Comparison of ENCODE assay signal across 17 mouse cellular contexts in the genomic region with DNA sequence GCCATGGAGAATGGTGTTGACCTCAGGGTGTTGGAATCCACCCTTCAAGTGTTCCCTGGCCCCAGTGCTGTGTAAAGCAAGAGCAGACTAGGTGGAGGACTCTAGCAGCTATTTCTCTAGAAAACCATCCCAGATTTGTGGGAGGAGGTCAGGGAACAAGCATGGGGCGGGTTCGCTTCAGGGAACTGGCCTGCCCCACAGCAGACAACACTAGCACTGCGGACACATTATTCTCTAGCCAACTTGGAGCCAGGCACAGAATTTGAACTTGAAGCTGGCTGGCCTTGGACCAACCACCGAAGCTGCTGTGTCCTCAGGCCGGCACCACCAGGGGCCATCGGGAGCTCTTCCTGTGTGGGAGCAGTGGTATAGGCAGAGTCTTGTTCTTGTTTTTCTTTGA.
DNase-seq lines count a peak whose midpoint lies in the region; ATAC-seq lines count a peak whose summit lies in the region.
"Had no signal": no experiment of that assay in that cellular context is flagged by ENCODE, and none has a peak within 500 bp of the region (broad histone marks: within the 10 kb centered on the region; RNA-seq: fewer than 3 reads in every experiment).

No protein-coding gene starts in this region.

- peak; percentile 7 for DNase-seq in kidney, postnatal 10 days
- DNase-seq in adipocyte (ENCODE audit: low spot score), result peak; percentile 55
- peak; percentile 13 for DNase-seq in adrenal gland, postnatal 25 days
- DNase-seq in heart, adult 9 months (ENCODE audit: low spot score in 2 of 2), result peak; percentile 11 to 17
- DNase-seq in spleen, adult 18-20 months, result no peak
- no peak for DNase-seq in left cerebral cortex, adult 18-20 months (ENCODE audit: low spot score in 2 of 2)
- DNase-seq: cerebellum, adult 2 months; forebrain, postnatal 0 days; kidney, adult 18-20 months; liver, postnatal 0 days; right cerebral cortex, postnatal 25 days; thymus, postnatal 36 days had no signal

- no peak for ATAC-seq in kidney, embryonic 16.5 days (ENCODE audit: low FRiP score, low TSS enrichment)
- ATAC-seq: forebrain, postnatal 0 days; liver, postnatal 0 days had no signal

- H3K27me3 ChIP-seq in kidney, embryonic 16.5 days (ENCODE audit: insufficient read depth, low read length), result no peaks in the 10 kb centered on the region
- H3K27me3 ChIP-seq: hindbrain, embryonic 15.5 days; megakaryocyte, embryonic 14.5 days; neural tube, embryonic 15.5 days had no signal

- no peak overlapping the region for H3K9ac ChIP-seq in kidney, embryonic 16.5 days (replicated peaks; ENCODE audit: low read length)
- H3K9ac ChIP-seq: forebrain, postnatal 0 days; hindbrain, embryonic 15.5 days; liver, postnatal 0 days; neural tube, embryonic 15.5 days had no signal

- H3K4me2 ChIP-seq in kidney, embryonic 16.5 days (replicated peaks; ENCODE audit: low read depth, low read length), result no peak overlapping the region
- H3K4me2 ChIP-seq: hindbrain, embryonic 15.5 days; neural tube, embryonic 15.5 days had no signal

- H3K9me3 ChIP-seq in kidney, embryonic 16.5 days (ENCODE audit: low read length), result no peaks in the 10 kb centered on the region
- H3K9me3 ChIP-seq: G1E; hindbrain, embryonic 15.5 days; megakaryocyte, embryonic 14.5 days; neural tube, embryonic 15.5 days had no signal

- H3K36me3 ChIP-seq in kidney, embryonic 16.5 days (ENCODE audit: insufficient read depth, low read length), result no peaks in the 10 kb centered on the region
- H3K36me3 ChIP-seq: G1E; hindbrain, embryonic 15.5 days; neural tube, embryonic 15.5 days had no signal

- no peaks in the 10 kb centered on the region for H3K4me1 ChIP-seq in kidney, embryonic 16.5 days (ENCODE audit: insufficient read depth, low read length)
- H3K4me1 ChIP-seq: hindbrain, embryonic 15.5 days; megakaryocyte, embryonic 14.5 days had no signal

- no peak overlapping the region for H3K27ac ChIP-seq in kidney, embryonic 16.5 days (ENCODE audit: low read length)
- H3K27ac ChIP-seq: hindbrain, embryonic 15.5 days; neural tube, embryonic 15.5 days had no signal

- H3K4me3 ChIP-seq in kidney, embryonic 16.5 days (ENCODE audit: low read length), result no peak overlapping the region
- H3K4me3 ChIP-seq: hindbrain, embryonic 15.5 days; megakaryocyte, embryonic 14.5 days; neural tube, embryonic 15.5 days had no signal

- WGBS in kidney, embryonic 16.5 days, result 87% methylated on average over 6 of the region's 6 CpGs

Comparison
In these comparisons a context has a peak if more than half of its experiments do, and no peak if none do; other contexts are left out.
1. DNase-seq: peak in kidney, postnatal 10 days (single experiment), adipocyte (single experiment), adrenal gland, postnatal 25 days (single experiment) and heart, adult 9 months (2 of 2); none in spleen, adult 18-20 months (0 of 2) and left cerebral cortex, adult 18-20 months (0 of 2).